Mouse (Mus musculus) MEL (cell line): Measurements from ENCODE around the gene Clpb.

ENCODE experiments used
- BHLHE40 ChIP-seq: IDR thresholded peaks from 2 replicates; pipeline ENCODE4 v1.6.1; 2012; ENCODE audit warnings: low read depth, mild to moderate bottlenecking, inconsistent platforms, low read length, improper control_type of control experiment, borderline replicate concordance
- ELF1 ChIP-seq: IDR thresholded peaks from 2 replicates; pipeline ENCODE4 v1.6.1; 2014; ENCODE audit warnings: low read depth, mild to moderate bottlenecking, inconsistent platforms, low read length, improper control_type of control experiment, moderate library complexity
- POLR2A ChIP-seq, 2 experiments: IDR thresholded peaks; 2 replicates each; pipeline ENCODE4 v1.6.1; 2011 to 2012; ENCODE audit warnings: low read length in 2 of 2, mild to moderate bottlenecking in 2 of 2, control low read depth in 1 of 2, improper control_type of control experiment in 1 of 2, low read depth in 1 of 2, moderate library complexity in 1 of 2; ENCODE audit not compliant: control insufficient read depth in 1 of 2, insufficient read depth in 1 of 2, poor library complexity in 1 of 2
- TAL1 ChIP-seq: IDR thresholded peaks from 2 replicates; pipeline ENCODE4 v1.6.1; 2012; ENCODE audit warnings: mild to moderate bottlenecking, inconsistent platforms, low read length, moderate library complexity, mixed read lengths
- USF1 ChIP-seq: IDR thresholded peaks from 2 replicates; pipeline ENCODE4 v1.6.1; 2014; ENCODE audit warnings: low read depth, mild to moderate bottlenecking, inconsistent platforms, low read length, improper control_type of control experiment, moderate library complexity
- ZNF384 ChIP-seq: IDR thresholded peaks from 2 replicates; pipeline ENCODE4 v1.6.1; 2012; ENCODE audit warnings: low read depth, mild to moderate bottlenecking, inconsistent platforms, low read length, improper control_type of control experiment

DNA sequence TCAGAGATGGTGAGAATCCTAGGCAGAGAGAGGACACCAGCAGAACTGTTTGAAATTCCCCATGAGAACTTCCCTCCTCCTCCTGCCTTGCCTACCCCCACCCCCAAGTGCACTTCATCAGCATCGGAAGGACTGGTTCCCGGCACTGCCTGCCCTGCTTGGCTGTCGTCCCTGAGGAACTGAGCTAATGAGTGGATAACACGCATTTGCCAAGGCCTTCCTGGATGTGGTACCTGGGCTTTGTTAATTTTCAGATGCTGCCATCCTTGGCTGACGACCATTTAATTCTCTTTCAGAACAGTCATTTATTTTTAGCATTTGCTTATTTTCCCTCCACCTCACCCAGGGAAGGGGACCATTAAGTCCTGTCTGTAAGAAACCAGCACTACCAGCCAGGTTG lies 32.0 kb downstream of the Clpb start:
- TF ChIP-seq TAL1 = no peak
- TF ChIP-seq USF1 = no peak
- no peak for TF ChIP-seq POLR2A (IDR thresholded peaks at IDR 0.05; ENCODE audit: control insufficient read depth in 1 of 2, insufficient read depth in 1 of 2, low read depth in 1 of 2, low read length in 2 of 2, poor library complexity in 1 of 2)
- TF ChIP-seq BHLHE40 = no peak
- no peak for TF ChIP-seq ZNF384
- no peak for TF ChIP-seq ELF1
